Mouse (Mus musculus) left cerebral cortex, adult 18-20 months (tissue): ENCODE results near the gene Atp6v0a2. TPM values are rescaled to one million over a fixed set of nuclear protein-coding genes. Genes with fewer than 3 reads are reported as not detected.
"Not testable (repeated sequence)": the region's sequence is repeated elsewhere in the genome, so short reads cannot be mapped to it uniquely, and the experiment has no call there.

Experiments
- DNase-seq, 2 experiments: peaks; one replicate each; pipeline ENCODE4 v3.0.0; 2021 to 2022; ENCODE audit warnings: low spot score in 2 of 2, mixed read lengths in 1 of 2
- long read RNA-seq, 2 experiments: library from polyadenylated mRNA; stranded (forward); transcript quantifications; one replicate each; pipeline ENCODE4 v2.0.0; 2021
- total RNA-seq, 2 experiments: library from RNA; stranded (reverse); gene quantifications; 2 replicates each; pipeline ENCODE4 v1.2.3; 2021

Atp6v0a2 gene
- total RNA-seq = 10 to 100 TPM; 59.8 to 66.9 TPM
- long read RNA-seq, experiment 1, full-length matches to known transcripts = 61 of 84 reads
- long read RNA-seq, experiment 1, partial matches to known transcripts = 8 of 84 reads
- long read RNA-seq, experiment 1, other reads (novel, unspliced or antisense) = 15 of 84 reads
- long read RNA-seq, experiment 2, full-length matches to known transcripts = 32 of 46 reads
- long read RNA-seq, experiment 2, partial matches to known transcripts = 8 of 46 reads
- long read RNA-seq, experiment 2, other reads (novel, unspliced or antisense) = 6 of 46 reads

DNA sequence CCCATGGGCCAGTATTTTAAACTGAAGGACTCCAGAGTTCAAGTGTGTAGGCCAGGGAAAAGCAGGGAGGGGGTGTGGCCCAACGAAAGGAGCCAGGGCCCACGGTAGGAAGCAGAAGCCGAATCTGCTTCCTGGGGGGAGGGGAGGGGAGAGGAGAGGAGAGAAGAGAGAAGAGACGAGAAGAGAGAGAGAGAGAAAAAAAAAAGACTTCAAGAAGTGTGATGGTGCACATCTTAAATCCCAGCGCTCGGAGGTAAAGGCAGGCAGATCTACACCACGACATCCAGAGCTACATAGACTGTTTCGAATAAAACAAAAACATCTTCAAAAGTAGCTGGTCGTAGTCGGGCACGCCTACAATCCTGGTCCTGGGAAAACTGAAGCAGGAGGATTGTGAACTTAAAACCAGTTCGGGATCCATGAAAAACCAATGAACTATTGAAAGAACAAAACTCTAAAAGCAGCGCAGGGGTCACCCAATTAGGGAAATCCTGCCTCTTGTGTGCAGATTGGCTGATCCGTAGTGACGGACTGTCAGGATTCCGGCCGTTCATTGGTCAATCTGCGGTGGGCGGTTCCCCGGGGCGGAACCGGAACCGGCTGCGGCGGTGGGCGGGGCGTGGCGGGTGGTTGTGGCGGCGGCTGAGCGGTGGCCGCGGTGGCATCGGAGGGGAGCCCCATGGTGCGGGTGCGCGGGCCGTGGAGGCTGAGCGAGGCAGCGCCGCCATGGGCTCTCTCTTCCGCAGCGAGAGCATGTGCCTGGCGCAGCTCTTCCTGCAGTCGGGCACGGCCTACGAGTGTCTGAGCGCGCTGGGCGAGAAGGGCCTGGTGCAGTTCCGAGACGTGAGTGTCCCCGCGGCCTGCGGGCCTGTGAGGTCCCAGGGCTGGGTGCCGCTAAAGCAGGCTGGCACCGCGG lies at the start of gene Atp6v0a2:
Gene Atp6v0a2 (plus strand): TSS at position 129 of the 916 bp plus-strand sequence.
- DNase-seq = peak; percentile 95 to 96

GRCm38 (mm10) chr5:124578633-124579317 lies 49.6 kb upstream of the Atp6v0a2 start, which contains the start of the genes Eif2b1 and Gtf2h3:
TSS of gene Eif2b1 (minus strand) at chr5:124579131.
TSS of gene Gtf2h3 (plus strand) at chr5:124579140.
- DNase-seq = peak; percentile 97

GRCm38 (mm10) chr5:124582515-124582914 lies 45.9 kb upstream of the Atp6v0a2 start:
- DNase-seq = no peak

- DNase-seq = peak in 1 of 2 experiments; percentile 18
Measured at GRCm38 (mm10) chr5:124592768-124593167, 35.6 kb upstream of the Atp6v0a2 start.

DNA sequence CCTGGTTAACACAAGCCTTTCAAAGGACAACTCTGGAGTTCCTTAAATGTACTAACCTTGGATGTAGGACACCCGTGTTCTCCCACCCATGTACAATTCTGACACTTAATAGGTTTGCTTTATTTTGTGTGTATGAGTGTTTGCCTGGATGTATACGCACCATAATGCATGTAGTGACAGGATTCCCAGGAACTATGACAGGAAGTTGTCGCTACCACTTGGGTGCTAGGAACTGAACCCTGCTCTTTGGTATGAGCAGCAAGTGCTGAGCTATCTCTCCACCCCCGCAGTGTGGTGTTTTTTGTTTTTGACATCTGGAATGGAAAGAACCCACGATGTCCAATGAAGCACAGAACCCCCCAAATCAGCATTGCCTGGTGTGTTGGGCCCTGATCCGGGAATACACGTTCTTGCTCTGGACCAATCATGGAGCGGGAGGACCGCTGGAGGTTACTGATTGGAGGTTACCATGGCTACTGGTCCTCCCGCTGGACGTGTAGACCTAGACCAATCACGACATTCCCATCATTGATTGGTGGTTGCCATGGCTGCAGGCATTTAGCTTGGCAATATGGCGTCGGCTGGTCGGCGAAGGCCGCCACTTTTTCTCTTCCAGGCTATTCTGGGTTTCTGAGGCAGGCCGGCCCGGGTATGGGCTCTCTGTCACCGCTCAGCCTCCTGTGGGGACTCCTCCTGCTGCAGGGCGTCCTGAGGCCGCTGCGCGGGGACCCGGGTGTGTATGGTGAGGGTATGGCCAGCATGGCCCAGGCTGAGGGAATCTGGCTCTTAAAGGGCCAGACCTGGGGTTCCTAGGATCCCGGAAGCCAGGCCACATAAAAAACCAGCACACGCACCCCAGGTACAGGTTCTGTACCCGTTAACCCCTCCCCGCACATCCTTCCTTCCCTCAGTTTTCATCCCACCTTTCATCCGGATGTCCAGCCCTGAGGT lies 29.9 kb upstream of the Atp6v0a2 start:
- DNase-seq = peak; percentile 88 to 94

GRCm38 (mm10) chr5:124599726-124600125 lies 28.6 kb upstream of the Atp6v0a2 start:
- DNase-seq = not testable (repeated sequence)

DNA sequence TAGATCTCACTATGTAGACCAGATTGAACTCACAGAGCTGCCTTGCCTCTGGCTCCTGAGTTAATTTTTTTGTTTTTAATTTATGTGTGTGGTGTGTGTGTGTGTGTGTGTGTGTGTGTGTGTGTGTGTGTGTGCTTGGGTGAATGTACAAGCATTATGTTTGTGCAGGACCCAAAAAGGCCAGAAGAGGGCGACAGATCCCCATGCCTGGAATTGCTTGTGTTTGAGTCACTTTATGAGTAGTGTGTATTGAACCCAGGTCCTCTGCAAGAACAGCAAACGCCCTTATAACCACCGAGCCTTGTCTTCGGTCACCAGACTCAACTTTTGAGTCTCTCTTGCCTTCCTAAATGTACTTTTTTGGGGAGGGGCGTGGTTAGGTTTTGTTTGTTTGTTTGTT lies 26.0 kb upstream of the Atp6v0a2 start:
- peak; percentile 19 to 52 for DNase-seq

DNA sequence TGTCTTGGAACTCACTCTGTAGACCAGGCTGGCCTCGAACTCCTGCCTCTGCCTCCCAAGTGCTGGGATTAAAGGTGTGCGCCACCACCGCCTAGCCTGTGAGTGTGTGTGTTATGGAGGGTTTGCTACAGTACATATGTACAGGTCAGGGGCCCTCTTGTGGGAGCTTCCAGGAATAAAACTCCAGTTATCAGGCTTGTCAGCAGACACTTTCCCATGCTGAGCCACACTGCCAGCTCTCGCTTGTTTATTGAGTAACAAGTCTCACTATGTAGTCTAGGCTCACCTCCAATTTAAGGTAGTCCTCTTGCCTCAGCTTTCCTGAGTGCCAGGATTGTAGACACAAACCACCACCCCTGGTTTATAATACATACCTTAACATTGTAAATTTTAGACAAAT lies 24.1 kb upstream of the Atp6v0a2 start:
- no peak for DNase-seq

GRCm38 (mm10) chr5:124605041-124605622 lies 23.2 kb upstream of the Atp6v0a2 start:
- no peak for DNase-seq

GRCm38 (mm10) chr5:124610965-124611364 lies 17.4 kb upstream of the Atp6v0a2 start:
- no peak for DNase-seq

DNA sequence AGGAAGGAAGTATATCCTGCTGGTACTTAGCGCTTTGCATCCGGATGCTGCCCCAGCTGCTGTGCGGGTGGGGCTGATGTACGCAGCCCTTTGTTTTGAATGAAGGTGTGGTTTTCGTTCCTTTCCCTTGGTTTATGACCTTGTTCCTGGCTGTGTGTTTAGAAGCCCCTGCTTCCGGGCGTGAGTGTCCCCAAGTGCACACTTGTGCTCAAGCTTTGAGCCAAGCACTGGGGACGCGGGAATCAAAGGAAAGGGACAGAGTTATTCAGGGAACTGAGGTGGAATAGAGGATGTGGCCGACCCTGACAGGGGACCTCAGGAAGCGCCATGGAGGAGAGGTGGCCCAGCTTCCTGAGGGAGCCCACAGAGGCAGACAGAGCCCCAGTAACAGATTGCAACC lies 13.7 kb upstream of the Atp6v0a2 start:
- no peak for DNase-seq

GRCm38 (mm10) chr5:124618711-124619110 lies 9.7 kb upstream of the Atp6v0a2 start:
- DNase-seq = no peak

GRCm38 (mm10) chr5:124621362-124621761 lies 7.0 kb upstream of the Atp6v0a2 start:
- no peak for DNase-seq

- no peak for DNase-seq
Measured at GRCm38 (mm10) chr5:124622890-124623289, 5.5 kb upstream of the Atp6v0a2 start.

DNA sequence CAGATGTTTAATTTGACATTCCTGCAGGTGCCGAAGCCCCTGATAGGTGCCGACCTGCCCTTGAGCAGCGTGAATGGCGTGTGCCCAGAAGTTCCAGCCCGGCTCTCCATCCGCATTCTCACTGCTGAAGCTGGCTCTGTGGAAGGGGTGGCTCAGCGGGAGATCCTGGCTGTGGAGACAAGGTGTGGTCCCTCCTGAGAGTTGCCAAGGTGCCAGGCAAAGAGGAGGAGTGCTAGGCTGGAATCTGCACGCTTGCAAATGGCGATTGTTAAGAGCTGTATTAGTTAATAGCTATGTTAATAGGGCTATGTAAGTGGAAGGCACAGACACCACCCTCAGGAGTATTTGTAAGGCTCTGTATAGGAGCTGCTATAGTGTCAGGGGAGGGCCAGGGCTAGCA lies 4.1 kb upstream of the Atp6v0a2 start:
- DNase-seq = no peak

- DNase-seq = no peak
Measured at GRCm38 (mm10) chr5:124629641-124630040, 1.3 kb downstream of the Atp6v0a2 start.

DNA sequence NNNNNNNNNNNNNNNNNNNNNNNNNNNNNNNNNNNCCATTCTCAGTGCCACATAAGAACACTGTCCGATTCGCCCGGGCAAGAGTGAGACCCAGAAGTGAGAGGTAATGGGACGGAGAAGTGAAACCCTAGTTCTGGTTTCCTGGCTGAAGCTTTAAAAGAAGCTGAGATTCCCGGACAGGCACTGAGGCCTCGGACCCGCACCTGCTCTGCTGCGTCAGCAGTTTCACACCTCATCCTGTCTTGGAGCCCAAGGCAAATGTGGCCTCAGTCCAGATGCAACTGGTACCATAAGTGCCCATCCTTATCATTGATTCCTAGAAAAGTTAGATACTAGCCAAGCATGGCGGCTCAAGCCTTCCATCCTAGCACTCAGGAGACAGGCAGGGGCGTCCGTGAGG lies 3.3 kb downstream of the Atp6v0a2 start:
- no peak for DNase-seq

GRCm38 (mm10) chr5:124632461-124632860 lies 4.1 kb downstream of the Atp6v0a2 start:
- DNase-seq = no peak

DNA sequence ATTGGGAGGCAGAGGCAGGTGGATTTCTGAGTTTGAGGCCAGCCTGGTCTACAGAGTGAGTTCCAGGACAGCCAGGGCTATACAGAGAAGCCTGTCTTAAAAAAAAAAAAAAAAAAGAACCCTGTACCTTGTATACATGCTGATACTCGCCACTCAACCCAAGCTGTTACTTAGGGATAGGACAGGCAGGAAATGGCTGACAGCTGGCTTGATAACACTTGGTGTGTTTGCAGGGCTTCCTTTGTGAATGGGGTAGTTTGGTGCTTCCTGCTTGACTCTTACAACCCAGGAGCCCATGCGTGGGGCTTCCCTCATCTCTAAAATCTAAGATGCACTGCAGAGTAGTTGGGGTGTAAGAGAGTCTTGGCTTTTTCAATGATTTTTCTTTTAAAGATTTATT lies 5.0 kb downstream of the Atp6v0a2 start:
- no peak for DNase-seq

DNA sequence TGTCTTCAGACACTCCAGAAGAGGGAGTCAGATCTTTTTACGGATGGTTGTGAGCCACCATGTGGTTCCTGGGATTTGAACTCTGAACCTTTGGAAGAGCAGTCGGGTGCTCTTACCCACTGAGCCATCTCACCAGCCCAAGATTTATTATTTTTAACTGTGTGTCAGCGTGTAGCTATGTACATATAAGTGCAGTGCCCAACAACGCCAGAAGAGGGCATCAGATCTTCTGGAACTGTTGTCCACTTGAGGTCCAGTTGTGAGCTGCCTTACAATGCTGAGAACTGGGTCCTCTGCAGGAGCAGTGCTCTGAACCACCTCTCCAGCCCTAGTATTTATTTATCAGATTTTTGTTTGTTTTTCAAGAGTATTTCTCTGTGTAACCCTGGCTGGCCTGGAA lies 6.7 kb downstream of the Atp6v0a2 start:
- DNase-seq = not testable (repeated sequence)
